Mouse (Mus musculus): ENCODE measurements around the gene Anxa10.

- TF ChIP-seq POLR2A (IDR thresholded peaks at IDR 0.05; ENCODE audit: borderline replicate concordance, extremely low read depth, low read depth, low read length) = no peak
- TF ChIP-seq CTCF (IDR thresholded peaks at IDR 0.05; ENCODE audit: insufficient read depth, low read length) = no peak
Measured at GRCm38 (mm10) chr8:62068305-62068704, 54.6 kb downstream of the Anxa10 start.

Data from lung, adult 2 months (tissue).